10 mouse cellular contexts compared by ENCODE assay signal in genomic region chr1:36269121-36269795, GRCm38 (mm10). TPM values are rescaled to one million over a fixed set of nuclear protein-coding genes. Genes with fewer than 3 reads are reported as not detected.
DNase-seq lines count a peak whose midpoint lies in the region; ATAC-seq lines count a peak whose summit lies in the region.
"Had no signal": no experiment of that assay in that cellular context is flagged by ENCODE, and none has a peak within 500 bp of the region (broad histone marks: within the 10 kb centered on the region; RNA-seq: fewer than 3 reads in every experiment).

No protein-coding gene starts in this region.

- H3K27ac ChIP-seq in kidney, embryonic 16.5 days (ENCODE audit: low read length) = no peak overlapping the region
- H3K27ac ChIP-seq in embryonic facial prominence, embryonic 10.5 days (replicated peaks) = no peak overlapping the region
- H3K27ac ChIP-seq in hindbrain, embryonic 11.5 days (ENCODE audit: low read depth, low read length) = no peak overlapping the region
- H3K27ac ChIP-seq in midbrain, embryonic 14.5 days (replicated peaks; ENCODE audit: low read depth, low read length) = no peak overlapping the region
- H3K27ac ChIP-seq: liver, embryonic 15.5 days had no signal

- peak overlapping the region; percentile 47 for H3K4me2 ChIP-seq in kidney, embryonic 16.5 days (replicated peaks; ENCODE audit: low read depth, low read length)
- peak overlapping the region; percentile 28; the same call in 1 of the 2 replicates for H3K4me2 ChIP-seq in hindbrain, embryonic 11.5 days (replicated peaks; ENCODE audit: low read depth, low read length)
- H3K4me2 ChIP-seq in midbrain, embryonic 14.5 days (ENCODE audit: low read length) = peak overlapping the region; percentile 34
- H3K4me2 ChIP-seq: liver, embryonic 15.5 days had no signal

- H3K4me3 ChIP-seq in kidney, embryonic 16.5 days (ENCODE audit: low read length) = peak overlapping the region; percentile 15; the same call in 1 of the 2 replicates
- peak overlapping the region; percentile 39 for H3K4me3 ChIP-seq in embryonic facial prominence, embryonic 10.5 days
- 0 out of 2 replicates have a peak overlapping the region, but pooled peaks have one; percentile 8 for H3K4me3 ChIP-seq in hindbrain, embryonic 11.5 days (ENCODE audit: low read depth, low read length)
- no peak overlapping the region for H3K4me3 ChIP-seq in midbrain, embryonic 14.5 days (replicated peaks; ENCODE audit: low read depth, low read length)
- H3K4me3 ChIP-seq: liver, embryonic 15.5 days had no signal

- no peaks in the 10 kb centered on the region for H3K36me3 ChIP-seq in kidney, embryonic 16.5 days (ENCODE audit: insufficient read depth, low read length)
- H3K36me3 ChIP-seq in embryonic facial prominence, embryonic 10.5 days (replicated peaks) = no peaks in the 10 kb centered on the region
- H3K36me3 ChIP-seq in hindbrain, embryonic 11.5 days (ENCODE audit: control insufficient read depth, insufficient read depth, low read length) = no peaks in the 10 kb centered on the region
- no peaks in the 10 kb centered on the region for H3K36me3 ChIP-seq in midbrain, embryonic 14.5 days (ENCODE audit: control insufficient read depth, insufficient read depth, low read length)
- H3K36me3 ChIP-seq: liver, embryonic 15.5 days had no signal

- peaks cover 62% of the 10 kb centered on the region for H3K4me1 ChIP-seq in kidney, embryonic 16.5 days (ENCODE audit: insufficient read depth, low read length)
- peaks cover 33% of the 10 kb centered on the region for H3K4me1 ChIP-seq in embryonic facial prominence, embryonic 10.5 days
- H3K4me1 ChIP-seq in hindbrain, embryonic 11.5 days (replicated peaks; ENCODE audit: control insufficient read depth, insufficient read depth, low read length) = 0 out of 2 replicates have a peak, but pooled peaks cover 2% of the 10 kb centered on the region
- no peaks in the 10 kb centered on the region for H3K4me1 ChIP-seq in midbrain, embryonic 14.5 days (ENCODE audit: control insufficient read depth, insufficient read depth, low read length)

- no peak for ATAC-seq in kidney, embryonic 16.5 days (ENCODE audit: low FRiP score, low TSS enrichment)
- no peak for ATAC-seq in hindbrain, embryonic 11.5 days (ENCODE audit: low FRiP score)
- ATAC-seq in midbrain, embryonic 14.5 days (ENCODE audit: low FRiP score, low TSS enrichment) = no peak

- 40% methylated on average over 54 of the region's 54 CpGs for WGBS in kidney, embryonic 16.5 days
- WGBS in embryonic facial prominence, embryonic 10.5 days = 41% methylated on average over 54 of the region's 54 CpGs
- WGBS in hindbrain, embryonic 11.5 days = 41% methylated on average over 51 of the region's 54 CpGs
- WGBS in midbrain, embryonic 14.5 days = 45% methylated on average over 54 of the region's 54 CpGs

- no peaks in the 10 kb centered on the region for H3K27me3 ChIP-seq in kidney, embryonic 16.5 days (ENCODE audit: insufficient read depth, low read length)
- peaks cover 39% of the 10 kb centered on the region for H3K27me3 ChIP-seq in embryonic facial prominence, embryonic 10.5 days (replicated peaks; ENCODE audit: low read depth, poor library complexity, severe bottlenecking)
- peaks cover 7% of the 10 kb centered on the region; the same call in 1 of the 2 replicates for H3K27me3 ChIP-seq in hindbrain, embryonic 11.5 days (ENCODE audit: control insufficient read depth, insufficient read depth, low read length)
- no peaks in the 10 kb centered on the region for H3K27me3 ChIP-seq in midbrain, embryonic 14.5 days (ENCODE audit: control insufficient read depth, insufficient read depth, low read length)

- 0 out of 2 replicates have a peak overlapping the region, but pooled peaks have one; percentile 13 for H3K9ac ChIP-seq in kidney, embryonic 16.5 days (replicated peaks; ENCODE audit: low read length)
- no peak overlapping the region for H3K9ac ChIP-seq in hindbrain, embryonic 11.5 days (ENCODE audit: low read depth, low read length)
- H3K9ac ChIP-seq in midbrain, embryonic 14.5 days (replicated peaks; ENCODE audit: low read length) = no peak overlapping the region
- H3K9ac ChIP-seq: liver, embryonic 15.5 days had no signal

- H3K9me3 ChIP-seq in kidney, embryonic 16.5 days (ENCODE audit: low read length) = no peaks in the 10 kb centered on the region
- H3K9me3 ChIP-seq in embryonic facial prominence, embryonic 10.5 days = no peaks in the 10 kb centered on the region
- no peaks in the 10 kb centered on the region for H3K9me3 ChIP-seq in hindbrain, embryonic 11.5 days (ENCODE audit: control insufficient read depth, low read length)
- H3K9me3 ChIP-seq in midbrain, embryonic 14.5 days (ENCODE audit: control insufficient read depth, low read length) = no peaks in the 10 kb centered on the region
- H3K9me3 ChIP-seq: liver, embryonic 15.5 days had no signal

- DNase-seq in kidney, adult 11 months = no peak
- DNase-seq in embryonic facial prominence, embryonic 10.5 days (ENCODE audit: low spot score) = peak; percentile 35
- no peak for DNase-seq in hindbrain, embryonic 11.5 days (ENCODE audit: low spot score)
- no peak for DNase-seq in midbrain, embryonic 14.5 days
- DNase-seq in layer of hippocampus, adult 8-10 months (ENCODE audit: low spot score in 2 of 2) = no peak
- DNase-seq in layer of hippocampus, adult 11-12 months (ENCODE audit: low spot score) = no peak
- no peak for DNase-seq in adrenal gland, postnatal 36 days
- DNase-seq: cerebellum, adult 2 months had no signal

RNA-seq across cellular contexts. Expression of gene Neurl3, which starts 5.2 kb away (rescaled TPM):
- polyA plus RNA-seq in kidney, embryonic 16.5 days (2015; fragmentation: Nextera tagmentation; extraction: Ambion mirVana) = 18.4 TPM in 2 replicates
- polyA plus RNA-seq in embryonic facial prominence, embryonic 10.5 days (2016; fragmentation: Nextera tagmentation; extraction: Ambion mirVana) = 0.27 and 0.41 TPM in 2 replicates
- 0.32 and 1.3 TPM in 2 replicates for polyA plus RNA-seq in hindbrain, embryonic 11.5 days (2014; fragmentation: Nextera tagmentation; extraction: Ambion mirVana)
- 0.90 and 1.2 TPM in 2 replicates for polyA plus RNA-seq in midbrain, embryonic 14.5 days (2014; fragmentation: Nextera tagmentation; extraction: Ambion mirVana)
- total RNA-seq in layer of hippocampus, adult 8-10 months (2022) = 1 to 10 TPM in 2 of 4 experiments, under 1 TPM in 2; 0.41 to 3.4 (median 1.2) TPM
- 1 to 10 TPM; 6.1 to 6.8 TPM for total RNA-seq in adrenal gland, postnatal 36 days (2021)

RNA-seq across cellular contexts. Expression of gene Uggt1, which starts 24.7 kb away (rescaled TPM):
- 61.3 and 69.0 TPM in 2 replicates for polyA plus RNA-seq in kidney, embryonic 16.5 days (2015; fragmentation: Nextera tagmentation; extraction: Ambion mirVana)
- 44.6 and 51.2 TPM in 2 replicates for polyA plus RNA-seq in embryonic facial prominence, embryonic 10.5 days (2016; fragmentation: Nextera tagmentation; extraction: Ambion mirVana)
- polyA plus RNA-seq in hindbrain, embryonic 11.5 days (2014; fragmentation: Nextera tagmentation; extraction: Ambion mirVana) = 76.3 and 97.6 TPM in 2 replicates
- 54.0 and 73.8 TPM in 2 replicates for polyA plus RNA-seq in midbrain, embryonic 14.5 days (2014; fragmentation: Nextera tagmentation; extraction: Ambion mirVana)
- total RNA-seq in layer of hippocampus, adult 8-10 months (2022) = 10 to 100 TPM; 33.6 to 53.2 (median 41.5) TPM
- total RNA-seq in adrenal gland, postnatal 36 days (2021) = 10 to 100 TPM; 47.5 to 53.3 TPM

RNA-seq across cellular contexts. Expression of gene Arid5a, which starts 38.3 kb away (rescaled TPM):
- 6.5 and 7.9 TPM in 2 replicates for polyA plus RNA-seq in kidney, embryonic 16.5 days (2015; fragmentation: Nextera tagmentation; extraction: Ambion mirVana)
- polyA plus RNA-seq in embryonic facial prominence, embryonic 10.5 days (2016; fragmentation: Nextera tagmentation; extraction: Ambion mirVana) = 3.3 and 4.5 TPM in 2 replicates
- 1.9 and 2.7 TPM in 2 replicates for polyA plus RNA-seq in hindbrain, embryonic 11.5 days (2014; fragmentation: Nextera tagmentation; extraction: Ambion mirVana)
- polyA plus RNA-seq in midbrain, embryonic 14.5 days (2014; fragmentation: Nextera tagmentation; extraction: Ambion mirVana) = 2.0 and 2.5 TPM in 2 replicates
- total RNA-seq in layer of hippocampus, adult 8-10 months (2022) = 10 to 100 TPM; 18.1 to 22.0 (median 18.8) TPM
- total RNA-seq in adrenal gland, postnatal 36 days (2021) = 1 to 10 TPM; 4.2 to 6.9 TPM
